Mouse (Mus musculus) forebrain, embryonic 11.5 days (tissue): ENCODE data around the gene Camkv. TPM values are rescaled to one million over a fixed set of nuclear protein-coding genes. Genes with fewer than 3 reads are reported as not detected.
A peak's percentile ranks its signal among the peaks of the same experiment; 100 is the strongest.

Experiments used
- ATAC-seq: fragments of 200-750 bp; cut with Nextera tagmentation; replicated peaks from 2 replicates; pipeline ENCODE4 v1.8.0; 2017; ENCODE audit warnings: moderate TSS enrichment; ENCODE audit not compliant: low FRiP score
- DNase-seq: peaks from one replicate; pipeline ENCODE4 v3.0.0-alpha.2; 2017; ENCODE audit warnings: low spot score
- H3K27ac ChIP-seq: fragments of 300-500 bp; sonication (generic); 2 replicates; pipeline ENCODE4 v1.5.1; 2014; ENCODE audit warnings: low read depth, low read length
- H3K27me3 ChIP-seq: fragments of 300-500 bp; sonication (generic); 2 replicates; pipeline ENCODE4 v1.6.1; 2014; ENCODE audit warnings: mild to moderate bottlenecking, low read length, mixed read lengths; ENCODE audit not compliant: control insufficient read depth, insufficient read depth
- H3K36me3 ChIP-seq: fragments of 300-500 bp; sonication (generic); 2 replicates; pipeline ENCODE4 v1.6.1; 2014; ENCODE audit warnings: mild to moderate bottlenecking, low read length, moderate library complexity, mixed read lengths; ENCODE audit not compliant: control insufficient read depth, insufficient read depth
- H3K4me1 ChIP-seq: fragments of 300-500 bp; sonication (generic); replicated peaks from 2 replicates; pipeline ENCODE4 v1.6.1; 2014; ENCODE audit warnings: low read length, mixed read lengths; ENCODE audit not compliant: control insufficient read depth, insufficient read depth
- H3K4me2 ChIP-seq: fragments of 300-500 bp; sonication (generic); 2 replicates; pipeline ENCODE4 v1.6.1; 2014; ENCODE audit warnings: low read depth, mild to moderate bottlenecking, low read length, moderate library complexity, mixed read lengths; ENCODE audit not compliant: severe bottlenecking
- H3K4me3 ChIP-seq: fragments of 300-500 bp; sonication (generic); 2 replicates; pipeline ENCODE4 v1.5.1; 2014; ENCODE audit warnings: low read depth, low read length
- H3K9ac ChIP-seq: fragments of 300-500 bp; sonication (generic); 2 replicates; pipeline ENCODE4 v1.6.1; 2014; ENCODE audit warnings: low read length
- H3K9me3 ChIP-seq: fragments of 300-500 bp; sonication (generic); 2 replicates; pipeline ENCODE4 v1.6.1; 2016; ENCODE audit warnings: low read length, mixed read lengths; ENCODE audit not compliant: control insufficient read depth
- WGBS: fragments of 180-500 bp; shearing (Covaris S2); extraction: QIAGEN DNeasy Blood & Tissue Kit; methylation state at CpG from one replicate; pipeline ENCODE4 v1.1.7; 2014; 5-methylcytosine and 5-hydroxymethylcytosine counted together
- polyA plus RNA-seq: library from polyadenylated mRNA; unstranded; fragments of >200 nt; fragmentation: Nextera tagmentation; extraction: Ambion mirVana; gene quantifications from 2 replicates; pipeline ENCODE4 v1.2.1, GENCODE M21; 2014

The Camkv gene
- polyA plus RNA-seq, 1 experiment from 2014 or later: 8.0 TPM

DNA sequence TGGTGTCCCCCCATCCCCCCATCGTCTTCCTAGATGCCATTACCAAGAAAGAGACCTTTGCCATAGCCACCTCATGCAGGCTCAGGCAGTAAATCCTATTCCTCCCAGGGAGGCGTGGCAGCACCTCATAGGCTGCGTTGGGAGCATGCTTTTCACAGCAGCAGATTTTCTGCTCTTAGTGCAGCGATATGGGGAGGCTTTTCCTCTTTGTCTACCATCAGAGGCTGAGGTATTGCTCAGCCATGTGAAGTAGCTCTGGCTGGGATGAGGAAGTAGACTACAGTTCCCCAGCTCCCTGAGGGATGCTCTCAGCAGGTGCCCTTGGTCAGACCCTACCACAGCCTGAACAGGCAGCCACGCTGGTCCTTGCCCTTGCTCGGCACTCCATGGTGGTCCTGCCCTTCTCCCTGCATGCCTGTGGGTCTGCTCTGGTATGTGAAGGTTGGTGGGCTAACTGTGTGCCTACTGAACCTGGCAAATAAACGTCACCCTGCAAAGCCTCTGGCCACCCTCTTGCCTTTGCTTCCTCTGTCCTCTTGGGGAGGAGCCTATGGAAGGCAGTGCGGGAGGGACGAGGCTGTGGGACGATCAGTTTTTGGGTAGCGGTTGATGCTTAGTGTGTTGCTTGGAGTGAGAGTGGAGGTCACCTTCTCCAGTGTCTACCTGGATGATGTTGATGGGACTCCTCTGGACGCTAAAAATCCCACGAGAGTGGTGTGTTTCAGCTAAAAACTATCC, 13.9 kb downstream of the Camkv start:
- ATAC-seq: no peak

DNA sequence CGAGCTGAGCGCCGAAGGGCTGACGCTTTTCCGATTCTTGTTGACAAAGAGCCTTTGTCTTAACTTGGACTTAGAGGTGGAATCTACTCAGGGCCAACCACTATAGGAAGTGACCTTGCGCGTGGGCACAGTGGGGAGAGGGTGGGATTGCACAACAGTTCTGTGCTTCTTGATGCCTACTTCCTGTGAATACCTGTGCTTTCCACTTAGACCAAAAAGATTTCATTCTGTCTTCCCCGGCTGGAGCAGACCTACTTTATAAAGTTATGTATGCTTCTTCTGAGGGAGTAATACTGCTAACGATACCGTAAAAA, 14.4 kb downstream of the Camkv start, which contains the start of gene Traip:
Gene Traip, plus strand, starts transcription at position 215 of the 314 bp plus-strand sequence.
- ATAC-seq (no peak), DNase-seq (no peak)
- H3K36me3 ChIP-seq: no peaks in the 10 kb centered on the region
- WGBS: 91% methylated on average over 10 of the region's 10 CpGs
- H3K27ac ChIP-seq: peak within 1 kb of the TSS; percentile 75
- no peaks in the 10 kb centered on the region for H3K9me3 ChIP-seq
- peak within 1 kb of the TSS; percentile 69 for H3K9ac ChIP-seq
- peak within 1 kb of the TSS; percentile 66 for H3K4me3 ChIP-seq
- peaks cover 2% of the 10 kb centered on the region; the same call in 1 of the 2 replicates for H3K4me1 ChIP-seq
- no peaks in the 10 kb centered on the region for H3K27me3 ChIP-seq
- peak within 1 kb of the TSS; percentile 58 for H3K4me2 ChIP-seq

More for the DNA sequence above, 13.9 kb downstream of the Camkv start:
- no peak overlapping the region for H3K27ac ChIP-seq
- no peak overlapping the region for H3K4me3 ChIP-seq
- H3K4me2 ChIP-seq: no peak overlapping the region
- H3K9ac ChIP-seq: no peak overlapping the region
- WGBS: 85% methylated on average over 13 of the region's 13 CpGs
- no peaks in the 10 kb centered on the region for H3K9me3 ChIP-seq
- H3K36me3 ChIP-seq: no peaks in the 10 kb centered on the region
- H3K27me3 ChIP-seq: no peaks in the 10 kb centered on the region
- peaks cover 2% of the 10 kb centered on the region; the same call in 1 of the 2 replicates for H3K4me1 ChIP-seq
- DNase-seq: no peak

DNA sequence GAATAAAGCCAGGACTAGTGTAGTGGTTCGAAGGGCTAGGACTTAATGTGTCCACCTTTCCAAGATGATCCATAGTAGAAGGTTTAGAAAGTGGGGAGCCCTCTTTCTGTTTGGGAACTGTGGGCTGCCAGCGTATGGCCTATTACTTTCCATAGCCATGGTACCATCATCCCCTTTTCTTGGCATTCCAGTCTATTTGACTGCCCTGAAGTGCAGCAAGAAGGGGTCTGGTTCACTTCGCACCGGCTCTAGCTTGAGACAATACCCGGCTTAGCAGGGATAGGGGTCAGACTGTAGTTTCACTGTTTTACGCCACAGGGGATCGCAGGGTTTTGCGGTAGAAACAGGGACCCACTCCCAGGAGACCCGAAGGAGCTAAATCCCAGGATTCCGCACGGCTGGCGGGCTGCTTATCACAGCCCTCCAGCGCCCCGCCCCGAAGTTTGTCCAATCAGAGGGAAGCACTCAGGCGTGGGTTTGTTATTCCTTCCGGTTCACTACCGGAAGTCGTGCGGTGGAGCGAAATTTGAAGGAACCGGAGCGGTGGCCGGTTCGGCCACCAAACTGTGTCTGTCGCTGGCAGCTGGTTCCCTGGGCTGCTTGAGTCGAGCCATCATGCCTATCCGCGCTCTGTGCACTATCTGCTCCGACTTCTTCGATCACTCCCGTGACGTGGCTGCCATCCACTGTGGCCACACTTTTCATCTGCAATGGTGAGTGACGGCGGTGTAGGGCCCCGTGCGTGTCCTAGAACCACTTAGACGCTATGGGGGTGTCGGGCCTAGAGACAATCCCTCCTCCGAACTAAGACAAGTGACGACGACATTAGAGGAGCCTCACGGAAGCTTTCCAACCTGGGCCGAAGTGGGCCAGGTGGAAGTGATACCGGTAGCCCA, 15.2 kb downstream of the Camkv start:
- H3K9me3 ChIP-seq: no peaks in the 10 kb centered on the region
- H3K9ac ChIP-seq: peak overlapping the region; percentile 69
- peak overlapping the region; percentile 75 for H3K27ac ChIP-seq
- ATAC-seq: peak; percentile 94
- peaks cover 2% of the 10 kb centered on the region; the same call in 1 of the 2 replicates for H3K4me1 ChIP-seq
- peak overlapping the region; percentile 66 for H3K4me3 ChIP-seq
- peak; percentile 94 for DNase-seq
- H3K4me2 ChIP-seq: peak overlapping the region; percentile 58
- no peaks in the 10 kb centered on the region for H3K27me3 ChIP-seq
- no peaks in the 10 kb centered on the region for H3K36me3 ChIP-seq
- 15% methylated on average over 45 of the region's 45 CpGs for WGBS

DNA sequence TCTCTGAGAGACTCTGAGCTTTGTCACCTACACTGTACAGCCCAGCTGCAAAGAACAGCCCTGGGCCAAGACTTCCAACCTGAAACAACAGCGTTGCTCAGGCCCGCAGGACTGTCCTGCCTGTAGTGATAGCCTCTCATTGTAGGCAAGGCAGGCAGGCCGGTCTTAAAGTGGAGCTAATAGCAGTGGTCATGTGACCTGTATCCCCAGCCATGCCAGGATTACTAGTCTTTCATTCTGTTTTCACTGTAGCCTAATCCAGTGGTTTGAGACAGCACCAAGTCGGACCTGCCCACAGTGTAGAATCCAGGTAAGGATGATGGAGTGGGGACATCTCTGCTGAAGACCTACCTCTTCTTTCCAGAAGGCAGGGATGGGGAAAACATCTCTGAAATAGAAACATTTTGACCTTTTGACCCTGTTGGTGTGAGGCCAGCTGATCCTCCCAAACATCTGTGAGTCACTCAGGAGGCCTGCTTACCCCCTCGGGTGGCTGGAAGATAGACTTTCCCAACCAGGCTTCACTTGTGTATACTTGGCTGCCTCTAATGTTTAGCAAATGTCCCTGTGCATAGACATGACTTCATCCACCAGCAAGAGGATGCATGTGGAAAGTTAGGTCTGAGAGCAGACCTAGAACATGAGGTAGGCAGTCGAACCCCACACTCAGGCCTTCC, 20.3 kb downstream of the Camkv start:
- Histone ChIP-seq H3K9me3 (no peaks in the 10 kb centered on the region), H3K4me2 (no peak overlapping the region), H3K27ac (no peak overlapping the region), H3K36me3 (no peaks in the 10 kb centered on the region; the same call in 1 of the 2 replicates), H3K27me3 (no peaks in the 10 kb centered on the region), H3K4me3 (no peak overlapping the region), H3K9ac (no peak overlapping the region), H3K4me1 (no peaks in the 10 kb centered on the region; the same call in 1 of the 2 replicates)
- 89% methylated on average over 6 of the region's 6 CpGs for WGBS
- no peak for DNase-seq
- ATAC-seq: no peak

DNA sequence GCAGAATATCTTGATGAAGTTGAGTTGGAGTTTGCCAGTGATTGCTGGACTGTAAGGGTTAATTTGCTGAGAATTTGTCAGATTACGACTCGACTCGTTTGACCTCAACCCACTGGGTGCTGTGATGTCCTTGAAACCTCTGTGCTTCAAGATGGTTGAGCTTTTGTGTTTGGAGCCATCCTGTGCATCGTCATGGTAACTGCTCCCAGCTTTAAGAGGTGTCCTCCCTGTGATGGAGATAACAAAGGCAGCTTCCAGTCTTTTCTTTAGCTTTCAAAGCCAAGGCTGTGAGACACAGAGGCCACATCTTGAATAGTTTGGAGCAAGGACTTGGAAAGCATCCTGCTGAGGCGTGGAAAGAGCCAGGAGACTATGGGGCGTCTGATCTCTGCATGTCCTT, 21.7 kb downstream of the Camkv start:
- Histone ChIP-seq H3K4me2 (no peak overlapping the region), H3K27ac (no peak overlapping the region), H3K4me1 (0 out of 2 replicates have a peak, but pooled peaks cover 2% of the 10 kb centered on the region), H3K36me3 (no peaks in the 10 kb centered on the region; the same call in 1 of the 2 replicates), H3K27me3 (no peaks in the 10 kb centered on the region), H3K9ac (no peak overlapping the region), H3K9me3 (no peaks in the 10 kb centered on the region), H3K4me3 (no peak overlapping the region)
- DNase-seq (no peak), ATAC-seq (no peak)
- WGBS: 46% methylated on average over 6 of the region's 6 CpGs

- no peak overlapping the region for H3K4me2 ChIP-seq
- no peaks in the 10 kb centered on the region for H3K9me3 ChIP-seq
- 78% methylated on average over 6 of the region's 6 CpGs for WGBS
- no peak overlapping the region for H3K9ac ChIP-seq
- H3K36me3 ChIP-seq: no peaks in the 10 kb centered on the region; the same call in 1 of the 2 replicates
- no peak for DNase-seq
- H3K4me3 ChIP-seq: no peak overlapping the region
- no peak for ATAC-seq
- H3K4me1 ChIP-seq: 0 out of 2 replicates have a peak, but pooled peaks cover 2% of the 10 kb centered on the region
- H3K27me3 ChIP-seq: no peaks in the 10 kb centered on the region
- H3K27ac ChIP-seq: no peak overlapping the region
These were observed 24.4 kb downstream of the Camkv start for GRCm38 (mm10) chr9:107959896-107960295.

- Histone ChIP-seq H3K9ac (no peak overlapping the region), H3K4me1 (0 out of 2 replicates have a peak, but pooled peaks cover 2% of the 10 kb centered on the region), H3K4me3 (no peak overlapping the region), H3K36me3 (no peaks in the 10 kb centered on the region; the same call in 1 of the 2 replicates), H3K27ac (no peak overlapping the region), H3K4me2 (no peak overlapping the region), H3K27me3 (no peaks in the 10 kb centered on the region), H3K9me3 (no peaks in the 10 kb centered on the region)
- no peak for DNase-seq
- no peak for ATAC-seq
- 84% methylated on average over 4 of the region's 4 CpGs for WGBS
These were observed 25.5 kb downstream of the Camkv start for GRCm38 (mm10) chr9:107960928-107961327.

- Histone ChIP-seq H3K36me3 (no peaks in the 10 kb centered on the region; the same call in 1 of the 2 replicates), H3K9ac (no peak overlapping the region), H3K4me1 (0 out of 2 replicates have a peak, but pooled peaks cover 2% of the 10 kb centered on the region), H3K27ac (no peak overlapping the region), H3K9me3 (no peaks in the 10 kb centered on the region), H3K4me3 (no peak overlapping the region), H3K4me2 (no peak overlapping the region), H3K27me3 (no peaks in the 10 kb centered on the region)
- no peak for DNase-seq
- no peak for ATAC-seq
- WGBS: 86% methylated on average over 10 of the region's 10 CpGs
These were observed 25.9 kb downstream of the Camkv start for GRCm38 (mm10) chr9:107961351-107961762.
